Mouse (Mus musculus) heart, adult 8-10 months (tissue): Measurements from ENCODE around the gene Rnf138rt1. TPM values are rescaled to one million over a fixed set of nuclear protein-coding genes. Genes with fewer than 3 reads are reported as not detected.
A peak's percentile ranks its signal among the peaks of the same experiment; 100 is the strongest.

Experiments
- DNase-seq: peaks from one replicate; pipeline ENCODE4 v3.0.0; 2022; ENCODE audit warnings: low spot score
- total RNA-seq, 4 experiments: library from RNA; stranded (reverse); gene quantifications; 2 replicates each; pipeline ENCODE4 v1.2.4; 2022

Gene Rnf138rt1
- total RNA-seq = not detected

- DNase-seq = no peak
Measured at GRCm38 (mm10) chrX:163760617-163761434, at the start of gene Rnf138rt1. Gene Rnf138rt1, minus strand, starts transcription at chrX:163761329.

GRCm38 (mm10) chrX:163807270-163807669 is 46.1 kb upstream of the Rnf138rt1 start:
- no peak for DNase-seq

GRCm38 (mm10) chrX:163766290-163766689 is 5.2 kb upstream of the Rnf138rt1 start:
- no peak for DNase-seq

- no peak for DNase-seq
Measured at GRCm38 (mm10) chrX:163761435-163761828, 303 bp upstream of the Rnf138rt1 start.

GRCm38 (mm10) chrX:163745996-163746395 is 15.1 kb downstream of the Rnf138rt1 start:
- no peak for DNase-seq

- DNase-seq = no peak
Measured at GRCm38 (mm10) chrX:163743896-163744295, 17.2 kb downstream of the Rnf138rt1 start.

- no peak for DNase-seq
Measured at GRCm38 (mm10) chrX:163738904-163739303, 22.2 kb downstream of the Rnf138rt1 start.

- no peak for DNase-seq
Measured at GRCm38 (mm10) chrX:163734145-163734544, 27.0 kb downstream of the Rnf138rt1 start.

GRCm38 (mm10) chrX:163723630-163724029 is 37.5 kb downstream of the Rnf138rt1 start:
- DNase-seq = peak; percentile 17

GRCm38 (mm10) chrX:163722785-163723577 is 38.1 kb downstream of the Rnf138rt1 start:
- DNase-seq = no peak

GRCm38 (mm10) chrX:163720597-163720996 is 40.5 kb downstream of the Rnf138rt1 start:
- no peak for DNase-seq

Other genes starting within 250 kb of the Rnf138rt1 start
- gene Grpr, start 211.7 kb downstream of the Rnf138rt1 start, total RNA-seq = not detected
- 10 to 100 TPM; 18.5 to 36.3 (median 27.2) TPM for gene Ap1s2, start 147.7 kb upstream of the Rnf138rt1 start, total RNA-seq
- 10 to 100 TPM in 3 of 4 experiments, 1 to 10 TPM in 1; 6.4 to 11.5 (median 11.1) TPM for gene Zrsr2, start 197.3 kb upstream of the Rnf138rt1 start, total RNA-seq